Mouse (Mus musculus) ES-E14 (cell line): Measurements from ENCODE around the gene Tceanc2. TPM values are rescaled to one million over a fixed set of nuclear protein-coding genes. Genes with fewer than 3 reads are reported as not detected.

Experiments
- DNase-seq: peaks from one replicate; pipeline ENCODE4 v3.0.0-alpha.2; 2013; ENCODE audit warnings: low read depth, low spot score
- H3K27ac ChIP-seq: 2 replicates; pipeline ENCODE4 v1.5.1; 2012; ENCODE audit warnings: low read depth, mild to moderate bottlenecking, low read length, moderate library complexity, mixed read lengths; ENCODE audit not compliant: poor library complexity, insufficient read depth, severe bottlenecking
- H3K36me3 ChIP-seq: 2 replicates; pipeline ENCODE4 v1.6.1; 2012; ENCODE audit warnings: mild to moderate bottlenecking, low read length, moderate library complexity, mixed read lengths; ENCODE audit not compliant: control insufficient read depth, poor library complexity, insufficient read depth, severe bottlenecking
- H3K4me1 ChIP-seq, 2 experiments: fragments of 150-350 bp in 1 of 2; sonication (generic) in 1 of 2; 2 replicates each; pipeline ENCODE4 v1.6.1; 2012; ENCODE audit warnings: low read length in 2 of 2, mild to moderate bottlenecking in 1 of 2, mixed read lengths in 1 of 2; ENCODE audit not compliant: control insufficient read depth in 2 of 2, insufficient read depth in 2 of 2, poor library complexity in 1 of 2
- H3K4me3 ChIP-seq, 2 experiments: fragments of 150-350 bp in 1 of 2; sonication (generic) in 1 of 2; 2 replicates each; pipeline ENCODE4 v1.5.1; 2012; ENCODE audit warnings: low read length in 2 of 2, low read depth in 1 of 2, mild to moderate bottlenecking in 1 of 2, mixed read lengths in 1 of 2; ENCODE audit not compliant: insufficient read depth in 1 of 2, poor library complexity in 1 of 2, severe bottlenecking in 1 of 2
- H3K9ac ChIP-seq: 2 replicates; pipeline ENCODE4 v1.6.1; 2012; ENCODE audit warnings: low read depth, mild to moderate bottlenecking, low read length, mixed read lengths; ENCODE audit not compliant: poor library complexity, insufficient read depth, severe bottlenecking
- H3K9me3 ChIP-seq: fragments of 150-350 bp; sonication (generic); 2 replicates; pipeline ENCODE4 v1.6.1; 2012; ENCODE audit warnings: low read depth, mild to moderate bottlenecking, low read length; ENCODE audit not compliant: control insufficient read depth, insufficient read depth
- CHD2 ChIP-seq: IDR thresholded peaks from 2 replicates; pipeline ENCODE4 v1.6.1; 2014; ENCODE audit warnings: mild to moderate bottlenecking, low read depth, low read length, inconsistent platforms
- HCFC1 ChIP-seq: IDR thresholded peaks from 2 replicates; pipeline ENCODE4 v1.6.1; 2012; ENCODE audit warnings: low read length, inconsistent platforms, borderline replicate concordance; ENCODE audit not compliant: insufficient read depth
- MAFK ChIP-seq: IDR thresholded peaks from 2 replicates; pipeline ENCODE4 v1.6.1; 2014; ENCODE audit warnings: mild to moderate bottlenecking, low read depth, low read length, inconsistent platforms; ENCODE audit not compliant: insufficient read depth
- ZC3H11A ChIP-seq: IDR thresholded peaks from 2 replicates; pipeline ENCODE4 v1.6.1; 2012; ENCODE audit warnings: low read depth, mild to moderate bottlenecking, inconsistent platforms, low read length, borderline replicate concordance
- ZNF384 ChIP-seq: IDR thresholded peaks from 2 replicates; pipeline ENCODE4 v1.6.1; 2012; ENCODE audit warnings: low read depth, low read length, inconsistent platforms
- in situ Hi-C, 2 experiments: fragments of 600-800 bp; cut with MboI; formaldehyde crosslinking; loops; one replicate each; pipeline ENCODE4 v1.15.1; 2025; ENCODE audit warnings: low sequenced_read_pairs in 2 of 2, inconsistent platforms in 1 of 2; ENCODE audit not compliant: unreplicated experiment in 2 of 2
- total RNA-seq: library from RNA; depleted of rRNA; stranded (reverse); fragments of 300-350 nt; gene quantifications from 2 replicates; pipeline ENCODE4 v1.2.3, GENCODE M21; 2012

Gene Tceanc2
- total RNA-seq, 1 experiment: 7.1 TPM

- no peak for DNase-seq
- Histone ChIP-seq H3K9ac (no peak within 1 kb of the TSS), H3K4me1 (no peaks in the 10 kb centered on the region), H3K36me3 (peaks cover 2% of the 10 kb centered on the region; the same call in 1 of the 2 replicates), H3K4me3 (no peak within 1 kb of the TSS), H3K9me3 (no peaks in the 10 kb centered on the region), H3K27ac (no peak within 1 kb of the TSS)
- in situ Hi-C loops: no loop called here
- TF ChIP-seq ZC3H11A (no peak), MAFK (no peak), CHD2 (no peak), HCFC1 (no peak), ZNF384 (no peak)
Observed at GRCm38 (mm10) chr4:107208880-107209279, 30.0 kb upstream of the Tceanc2 start, which contains the start of gene Ldlrad1. TSS of gene Ldlrad1 (plus strand) at chr4:107209180.

GRCm38 (mm10) chr4:107207016-107207415 lies 28.1 kb upstream of the Tceanc2 start:
- Histone ChIP-seq H3K36me3 (peaks cover 5% of the 10 kb centered on the region; the same call in 1 of the 2 replicates), H3K4me1 (no peaks in the 10 kb centered on the region), H3K9me3 (no peaks in the 10 kb centered on the region), H3K9ac (no peak overlapping the region), H3K4me3 (no peak overlapping the region), H3K27ac (no peak overlapping the region)
- TF ChIP-seq MAFK: no peak
- TF ChIP-seq CHD2: no peak
- no peak for TF ChIP-seq ZNF384
- no peak for TF ChIP-seq HCFC1
- TF ChIP-seq ZC3H11A: no peak
- no peak for DNase-seq
- in situ Hi-C loops: no loop called here

- no peaks in the 10 kb centered on the region for H3K4me1 ChIP-seq
- no peak for DNase-seq
- no peak overlapping the region for H3K4me3 ChIP-seq
- H3K9me3 ChIP-seq: no peaks in the 10 kb centered on the region
- H3K27ac ChIP-seq: no peak overlapping the region
- TF ChIP-seq HCFC1 (no peak), MAFK (no peak), ZC3H11A (no peak), ZNF384 (no peak), CHD2 (no peak)
- H3K9ac ChIP-seq: no peak overlapping the region
- peaks cover 20% of the 10 kb centered on the region for H3K36me3 ChIP-seq
- in situ Hi-C loops: no loop called here
Observed at GRCm38 (mm10) chr4:107203001-107203400, 24.1 kb upstream of the Tceanc2 start.

- Histone ChIP-seq H3K4me3 (no peak overlapping the region), H3K27ac (no peak overlapping the region), H3K36me3 (peaks cover 22% of the 10 kb centered on the region), H3K4me1 (no peaks in the 10 kb centered on the region), H3K9ac (no peak overlapping the region), H3K9me3 (no peaks in the 10 kb centered on the region)
- TF ChIP-seq MAFK: no peak
- TF ChIP-seq ZC3H11A: no peak
- TF ChIP-seq CHD2: no peak
- TF ChIP-seq ZNF384: no peak
- TF ChIP-seq HCFC1: no peak
- DNase-seq: no peak
- in situ Hi-C loops: no loop called here
Observed at GRCm38 (mm10) chr4:107201779-107202178, 22.9 kb upstream of the Tceanc2 start.

GRCm38 (mm10) chr4:107198072-107198471 lies 19.2 kb upstream of the Tceanc2 start:
- Histone ChIP-seq H3K9ac (no peak overlapping the region), H3K4me1 (no peaks in the 10 kb centered on the region), H3K27ac (no peak overlapping the region), H3K4me3 (no peak overlapping the region), H3K9me3 (no peaks in the 10 kb centered on the region), H3K36me3 (peaks cover 25% of the 10 kb centered on the region)
- no peak for DNase-seq
- TF ChIP-seq HCFC1: no peak
- no peak for TF ChIP-seq CHD2
- TF ChIP-seq ZNF384: no peak
- TF ChIP-seq ZC3H11A: no peak
- TF ChIP-seq MAFK: no peak
- in situ Hi-C loops: no loop called here
